Mouse (Mus musculus) lung, postnatal 0 days (tissue): Measurements from ENCODE around the gene Spi1. TPM values are rescaled to one million over a fixed set of nuclear protein-coding genes. Genes with fewer than 3 reads are reported as not detected.
A peak's percentile ranks its signal among the peaks of the same experiment; 100 is the strongest.

Experiments
- ATAC-seq: fragments of 200-750 bp; cut with Nextera tagmentation; 2 replicates; pipeline ENCODE4 v1.8.0; 2017; ENCODE audit warnings: moderate library complexity
- DNase-seq: peaks from one replicate; pipeline ENCODE4 v3.0.0-alpha.2; 2016; ENCODE audit warnings: low spot score
- H3K27ac ChIP-seq: fragments of 300-500 bp; sonication (generic); 2 replicates; pipeline ENCODE4 v1.5.1; 2014; ENCODE audit warnings: antibody characterized with exemption, mild to moderate bottlenecking, low read length, mixed read lengths
- H3K27me3 ChIP-seq: fragments of 300-500 bp; sonication (generic); replicated peaks from 2 replicates; pipeline ENCODE4 v1.6.1; 2014; ENCODE audit warnings: low read length, mixed read lengths; ENCODE audit not compliant: insufficient read depth
- H3K36me3 ChIP-seq: fragments of 300-500 bp; sonication (generic); 2 replicates; pipeline ENCODE4 v1.6.1; 2014; ENCODE audit warnings: low read length, mixed read lengths; ENCODE audit not compliant: insufficient read depth
- H3K4me1 ChIP-seq: fragments of 300-500 bp; sonication (generic); 2 replicates; pipeline ENCODE4 v1.6.1; 2014; ENCODE audit warnings: antibody characterized with exemption, low read depth, low read length, mixed read lengths; ENCODE audit not compliant: insufficient read depth
- H3K4me2 ChIP-seq: fragments of 300-500 bp; sonication (generic); replicated peaks from 2 replicates; pipeline ENCODE4 v1.6.1; 2014; ENCODE audit warnings: low read depth, mild to moderate bottlenecking, low read length, moderate library complexity, mixed read lengths
- H3K4me3 ChIP-seq: fragments of 300-500 bp; sonication (generic); 2 replicates; pipeline ENCODE4 v1.5.1; 2014; ENCODE audit warnings: low read depth, low read length
- H3K9ac ChIP-seq: fragments of 300-500 bp; sonication (generic); replicated peaks from 2 replicates; pipeline ENCODE4 v1.6.1; 2014; ENCODE audit warnings: low read depth, mild to moderate bottlenecking
- H3K9me3 ChIP-seq: fragments of 300-500 bp; sonication (generic); 2 replicates; pipeline ENCODE4 v1.6.1; 2016; ENCODE audit warnings: low read length, mixed read lengths
- CTCF ChIP-seq: IDR thresholded peaks from 2 replicates; pipeline ENCODE4 v1.5.1; 2016; ENCODE audit warnings: antibody characterized with exemption, mild to moderate bottlenecking
- EP300 ChIP-seq: IDR thresholded peaks from 2 replicates; pipeline ENCODE4 v1.6.1; 2016; ENCODE audit warnings: antibody characterized with exemption, mild to moderate bottlenecking, control low read depth
- WGBS: fragments of 180-500 bp; shearing (Covaris S2); extraction: QIAGEN DNeasy Blood & Tissue Kit; methylation state at CpG from one replicate; pipeline ENCODE4 v1.1.7; 2014; 5-methylcytosine and 5-hydroxymethylcytosine counted together
- polyA plus RNA-seq: library from polyadenylated mRNA; unstranded; fragments of >200 nt; fragmentation: Nextera tagmentation; extraction: Ambion mirVana; gene quantifications from 2 replicates; pipeline ENCODE4 v1.2.1, GENCODE M21; 2015

Spi1 gene
- polyA plus RNA-seq, 1 experiment from 2014 or later, result 24.2 TPM

DNA sequence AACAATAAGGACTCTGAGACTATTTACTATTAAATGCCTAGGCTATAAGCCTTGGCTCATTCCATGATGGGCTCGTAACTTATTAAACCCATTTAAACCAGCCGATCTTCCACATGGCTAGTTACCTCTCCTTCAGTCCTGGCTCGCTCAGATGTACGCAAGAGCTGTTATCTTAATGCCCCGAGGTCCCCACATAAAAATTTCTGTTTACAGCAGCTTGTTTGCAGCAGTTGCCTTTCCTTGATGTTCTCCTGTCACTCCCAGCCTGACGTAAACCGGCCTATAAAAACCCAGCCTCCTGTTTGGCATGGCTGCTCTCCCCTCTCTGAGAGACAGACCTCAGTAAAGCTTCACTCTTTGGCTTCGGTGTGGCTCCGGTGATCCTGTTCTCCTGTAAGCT is 34.8 kb upstream of the Spi1 start:
- DNase-seq (no peak), ATAC-seq (no peak)
- Histone ChIP-seq H3K27ac (no peak overlapping the region), H3K36me3 (no peaks in the 10 kb centered on the region), H3K4me1 (no peaks in the 10 kb centered on the region), H3K9ac (no peak overlapping the region), H3K9me3 (no peaks in the 10 kb centered on the region), H3K4me3 (no peak overlapping the region), H3K4me2 (no peak overlapping the region), H3K27me3 (no peaks in the 10 kb centered on the region)
- WGBS, result 75% methylated on average over 9 of the region's 9 CpGs
- no peak for TF ChIP-seq EP300
- no peak for TF ChIP-seq CTCF

DNA sequence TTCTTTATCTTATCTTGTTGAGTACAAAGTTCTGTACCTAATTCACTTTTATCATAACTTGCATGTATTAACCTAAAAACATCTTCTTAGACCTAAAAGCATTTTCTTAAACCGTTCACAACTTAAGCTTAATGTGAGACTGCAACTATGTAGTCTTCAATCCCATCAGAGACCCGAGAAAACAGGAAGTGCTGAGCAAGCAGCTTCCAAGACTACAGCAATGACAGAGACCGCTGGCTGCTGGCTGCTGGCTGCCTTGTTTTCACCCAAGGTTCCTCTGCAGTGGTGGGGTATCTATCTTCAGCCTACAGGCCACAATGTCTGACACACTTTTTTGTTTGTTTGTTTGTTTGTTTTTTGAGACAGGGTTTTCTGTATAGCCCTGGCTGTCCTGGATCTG is 30.3 kb upstream of the Spi1 start:
- Histone ChIP-seq H3K27ac (no peak overlapping the region), H3K9ac (no peak overlapping the region), H3K36me3 (peaks cover 17% of the 10 kb centered on the region), H3K4me1 (peaks cover 6% of the 10 kb centered on the region), H3K4me3 (no peak overlapping the region), H3K4me2 (no peak overlapping the region), H3K27me3 (no peaks in the 10 kb centered on the region), H3K9me3 (no peaks in the 10 kb centered on the region)
- TF ChIP-seq EP300 (no peak), CTCF (no peak)
- 66% methylated on average over 3 of the region's 3 CpGs for WGBS
- ATAC-seq (no peak), DNase-seq (no peak)

DNA sequence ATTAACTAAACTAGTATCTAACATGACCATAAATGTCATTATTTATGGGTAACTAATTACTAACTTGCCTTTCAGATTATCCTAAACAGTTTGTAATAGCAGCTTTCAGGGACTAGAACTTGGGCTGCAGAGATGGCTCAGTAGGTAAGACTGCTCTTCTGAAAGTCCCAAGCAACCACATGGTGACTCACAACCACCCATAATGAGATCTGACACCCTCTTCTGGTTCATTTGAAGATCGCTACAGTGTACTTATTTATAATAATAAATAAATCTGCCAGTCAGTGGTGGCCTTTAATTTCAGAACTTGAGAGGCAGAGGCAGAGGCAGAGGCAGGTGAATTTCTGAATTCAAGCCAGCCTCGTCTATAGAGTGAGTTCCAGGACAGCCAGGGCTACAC is 29.4 kb upstream of the Spi1 start:
- no peak overlapping the region for H3K4me2 ChIP-seq

DNA sequence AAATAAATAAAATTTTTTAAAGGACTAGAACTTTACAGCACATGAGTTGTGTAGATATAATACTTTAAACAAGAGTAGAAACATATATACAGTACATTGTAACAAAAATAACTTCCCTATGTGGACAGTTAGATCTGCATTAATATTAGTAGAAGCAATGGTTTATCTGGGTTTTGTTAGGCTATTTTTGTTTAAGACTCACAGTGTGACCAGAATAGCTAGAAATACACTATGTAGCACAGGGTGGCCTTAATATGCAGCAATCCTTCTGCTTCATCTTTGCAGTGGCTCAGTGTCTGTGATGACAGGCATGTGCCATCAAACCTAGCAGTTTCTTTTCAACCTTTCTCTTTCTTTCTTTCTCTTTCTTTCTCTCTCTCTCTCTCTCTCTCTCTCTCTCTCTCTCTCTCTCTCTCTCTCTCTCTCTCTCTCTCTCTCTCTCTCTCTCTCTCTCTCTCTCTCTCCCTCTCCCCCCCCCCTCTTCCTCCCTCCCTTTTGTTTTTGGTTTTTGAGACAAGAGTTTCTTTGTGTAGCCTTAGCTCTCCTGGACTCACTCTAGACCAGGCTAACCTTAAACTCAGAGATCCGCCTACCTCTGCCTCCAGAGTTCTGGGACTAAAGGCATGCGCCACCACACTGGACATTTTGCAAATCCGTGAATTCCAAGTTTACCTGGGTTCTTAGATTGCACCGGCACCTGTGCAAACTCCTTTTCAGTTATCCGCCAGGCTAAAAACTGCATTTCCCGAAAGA is 28.8 kb upstream of the Spi1 start:
- H3K9me3 ChIP-seq, result no peaks in the 10 kb centered on the region
- peak overlapping the region; percentile 84 for H3K4me3 ChIP-seq
- no peak for DNase-seq
- peaks cover 30% of the 10 kb centered on the region for H3K36me3 ChIP-seq
- 0% methylated on average over 6 of the region's 6 CpGs for WGBS
- peak overlapping the region; percentile 85 for H3K4me2 ChIP-seq
- 0 out of 2 replicates have a peak overlapping the region, but pooled peaks have one; percentile 83 for H3K27ac ChIP-seq
- peak; percentile 30; the same call in 1 of the 2 replicates for ATAC-seq
- no peaks in the 10 kb centered on the region for H3K27me3 ChIP-seq
- peak overlapping the region; percentile 93 for H3K9ac ChIP-seq
- H3K4me1 ChIP-seq, result peaks cover 6% of the 10 kb centered on the region
- TF ChIP-seq CTCF (no peak), EP300 (no peak)

More for the DNA sequence above, 29.4 kb upstream of the Spi1 start:
- Histone ChIP-seq H3K27me3 (no peaks in the 10 kb centered on the region), H3K36me3 (peaks cover 25% of the 10 kb centered on the region), H3K27ac (no peak overlapping the region), H3K4me3 (no peak overlapping the region), H3K9me3 (no peaks in the 10 kb centered on the region), H3K9ac (no peak overlapping the region), H3K4me1 (peaks cover 6% of the 10 kb centered on the region)
- TF ChIP-seq EP300 (no peak), CTCF (peak; percentile 41)
- DNase-seq (peak; percentile 35), ATAC-seq (no peak)
- WGBS, result 41% methylated on average over 2 of the region's 2 CpGs

DNA sequence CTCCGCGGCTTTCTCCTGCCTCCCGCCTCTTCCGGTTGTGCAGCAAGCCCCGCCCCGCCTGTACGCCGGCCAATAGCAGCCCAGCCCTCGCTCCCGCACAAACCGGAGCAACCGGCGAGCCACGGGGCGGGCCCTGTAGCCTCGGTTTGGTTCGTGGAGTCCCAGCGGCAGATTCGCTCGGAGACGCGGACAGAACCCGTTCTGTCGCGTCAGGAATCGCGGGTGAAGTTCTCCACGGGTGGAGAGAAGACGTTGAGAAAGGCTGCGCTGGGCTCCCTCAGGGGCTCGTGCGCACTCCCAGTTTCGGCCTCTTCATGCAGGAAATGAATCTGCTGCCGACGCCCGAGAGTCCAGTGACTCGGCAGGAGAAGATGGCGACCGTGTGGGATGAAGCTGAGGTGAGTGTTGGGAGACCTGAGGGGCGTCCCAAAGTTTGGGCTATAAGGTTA is 28.2 kb upstream of the Spi1 start, which contains the start of gene Psmc3:
TSS of gene Psmc3 (plus strand) at position 76 of the 449 bp plus-strand sequence.
- peak within 1 kb of the TSS; percentile 93 for H3K9ac ChIP-seq
- peaks cover 6% of the 10 kb centered on the region for H3K4me1 ChIP-seq
- peak within 1 kb of the TSS; percentile 85 for H3K4me2 ChIP-seq
- no peak for TF ChIP-seq EP300
- TF ChIP-seq CTCF, result no peak
- WGBS, result under 1% methylated on average over 40 of the region's 40 CpGs
- H3K36me3 ChIP-seq, result peaks cover 36% of the 10 kb centered on the region
- peak within 1 kb of the TSS; percentile 84 for H3K4me3 ChIP-seq
- H3K9me3 ChIP-seq, result no peaks in the 10 kb centered on the region
- ATAC-seq, result peak; percentile 100
- DNase-seq, result peak; percentile 97
- peak within 1 kb of the TSS; percentile 83 for H3K27ac ChIP-seq
- no peaks in the 10 kb centered on the region for H3K27me3 ChIP-seq

DNA sequence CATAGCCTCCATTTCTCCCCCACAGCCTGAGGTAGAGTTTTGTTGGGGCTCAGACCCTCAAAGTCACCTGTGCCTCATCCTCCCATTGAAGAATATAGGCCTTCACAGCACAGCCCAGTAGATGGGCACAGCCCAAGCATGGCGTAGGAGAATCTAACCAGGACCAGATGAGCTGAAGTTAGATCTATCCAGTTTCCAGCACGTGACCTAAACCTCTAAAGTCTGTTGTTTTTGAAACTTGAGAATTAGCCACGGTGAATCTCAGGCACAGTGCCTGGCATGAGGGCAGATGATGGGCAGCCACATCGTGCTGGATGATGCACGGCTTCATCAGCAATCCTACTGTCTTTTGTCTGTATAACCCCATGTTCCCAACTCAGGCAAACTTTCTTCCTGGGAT is 23.8 kb upstream of the Spi1 start:
- Histone ChIP-seq H3K27me3 (no peaks in the 10 kb centered on the region), H3K36me3 (peaks cover 50% of the 10 kb centered on the region), H3K9ac (no peak overlapping the region), H3K4me1 (peaks cover 6% of the 10 kb centered on the region), H3K9me3 (no peaks in the 10 kb centered on the region), H3K4me2 (no peak overlapping the region), H3K4me3 (no peak overlapping the region), H3K27ac (no peak overlapping the region)
- 92% methylated on average over 5 of the region's 5 CpGs for WGBS
- no peak for TF ChIP-seq EP300
- no peak for TF ChIP-seq CTCF
- DNase-seq (no peak), ATAC-seq (no peak)
